Mouse (Mus musculus): Measurements from ENCODE around the gene Aftph. TPM values are rescaled to one million over a fixed set of nuclear protein-coding genes. Genes with fewer than 3 reads are reported as not detected.

Aftph gene
- polyA plus RNA-seq, 1 experiment from 2014 or later = 33.2 TPM

DNA sequence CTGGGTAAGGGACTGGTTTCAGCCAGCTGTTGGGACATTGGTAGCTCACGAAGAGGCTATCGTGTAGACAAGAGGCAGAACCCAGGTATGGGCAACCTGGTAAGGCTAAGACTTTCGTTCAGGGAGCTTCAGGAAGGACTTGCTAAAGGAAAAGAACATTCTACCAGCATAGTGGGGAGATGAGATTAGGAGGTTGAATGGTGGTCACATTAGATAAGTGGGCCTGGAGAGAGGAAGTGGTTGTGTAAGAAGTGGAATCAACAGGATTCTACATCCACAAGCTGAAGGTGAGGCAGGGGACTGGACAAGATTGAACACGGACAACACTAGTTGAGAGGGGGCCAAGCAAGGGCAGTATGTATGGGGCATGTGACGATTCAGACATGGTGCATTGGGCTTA, 59.7 kb downstream of the Aftph start:
- Histone ChIP-seq H3K4me2 (ENCODE audit: low read depth, low read length, severe bottlenecking) (no peak overlapping the region), H3K4me1 (replicated peaks; ENCODE audit: control insufficient read depth, insufficient read depth, low read length) (no peaks in the 10 kb centered on the region), H3K27me3 (ENCODE audit: control insufficient read depth, insufficient read depth, low read length) (no peaks in the 10 kb centered on the region), H3K9me3 (ENCODE audit: control insufficient read depth, low read length) (no peaks in the 10 kb centered on the region), H3K9ac (ENCODE audit: low read length) (no peak overlapping the region), H3K36me3 (ENCODE audit: control insufficient read depth, insufficient read depth, low read length) (peaks cover 4% of the 10 kb centered on the region; the same call in 1 of the 2 replicates), H3K4me3 (ENCODE audit: low read depth, low read length) (no peak overlapping the region), H3K27ac (ENCODE audit: low read depth, low read length) (no peak overlapping the region)
- WGBS = 91% methylated on average over 5 of the region's 5 CpGs
- DNase-seq (ENCODE audit: low spot score) (no peak), ATAC-seq (replicated peaks; ENCODE audit: low FRiP score) (no peak)

DNA sequence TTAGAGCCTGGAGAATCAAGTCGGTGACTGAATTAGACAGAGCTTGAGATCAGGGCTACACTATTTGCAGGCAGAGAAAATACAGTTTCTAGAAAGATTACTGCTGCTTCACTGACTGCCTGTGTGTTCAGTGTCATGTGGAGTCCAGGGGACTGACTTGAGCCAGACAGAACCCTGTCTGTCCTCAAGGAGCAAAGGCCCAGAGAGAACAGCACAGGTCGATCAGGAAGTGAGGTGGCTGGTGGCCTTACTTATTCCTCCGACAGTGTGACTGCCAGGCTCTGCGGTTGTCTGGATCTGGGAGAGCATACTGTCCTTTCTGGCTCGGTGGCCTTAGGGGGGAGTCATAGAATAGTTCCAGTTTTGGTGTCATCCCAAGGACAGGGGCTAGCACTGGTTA, 60.6 kb downstream of the Aftph start:
- Histone ChIP-seq H3K27me3 (ENCODE audit: control insufficient read depth, insufficient read depth, low read length) (no peaks in the 10 kb centered on the region), H3K4me2 (ENCODE audit: low read depth, low read length, severe bottlenecking) (no peak overlapping the region), H3K27ac (ENCODE audit: low read depth, low read length) (no peak overlapping the region), H3K4me1 (replicated peaks; ENCODE audit: control insufficient read depth, insufficient read depth, low read length) (no peaks in the 10 kb centered on the region), H3K36me3 (ENCODE audit: control insufficient read depth, insufficient read depth, low read length) (peaks cover 4% of the 10 kb centered on the region; the same call in 1 of the 2 replicates), H3K9me3 (ENCODE audit: control insufficient read depth, low read length) (no peaks in the 10 kb centered on the region), H3K4me3 (ENCODE audit: low read depth, low read length) (no peak overlapping the region), H3K9ac (ENCODE audit: low read length) (no peak overlapping the region)
- DNase-seq (ENCODE audit: low spot score) (no peak), ATAC-seq (replicated peaks; ENCODE audit: low FRiP score) (no peak)
- WGBS = 85% methylated on average over 5 of the region's 5 CpGs

DNA sequence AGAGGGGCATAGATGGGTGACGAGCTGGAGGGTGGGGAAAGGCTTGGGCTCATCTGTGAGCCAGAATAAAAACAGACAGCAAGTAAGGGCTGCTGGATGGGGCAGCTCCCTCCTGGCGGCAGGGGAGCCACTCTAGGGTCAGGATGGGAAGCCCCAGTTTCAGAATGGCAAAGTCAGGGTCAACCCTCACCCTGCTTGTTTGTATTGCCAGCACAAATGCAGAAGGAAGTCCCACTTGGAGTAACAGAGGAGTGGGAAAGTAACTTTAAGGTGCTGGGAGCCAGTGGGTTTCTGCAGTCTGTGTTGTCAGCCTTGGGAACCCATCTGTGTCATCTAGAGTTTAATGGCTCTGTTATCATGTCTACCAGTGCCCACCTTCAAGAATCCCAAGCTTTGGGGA, 62.0 kb downstream of the Aftph start:
- Histone ChIP-seq H3K27ac (ENCODE audit: low read depth, low read length) (no peak overlapping the region), H3K4me2 (ENCODE audit: low read depth, low read length, severe bottlenecking) (no peak overlapping the region), H3K27me3 (ENCODE audit: control insufficient read depth, insufficient read depth, low read length) (no peaks in the 10 kb centered on the region), H3K36me3 (ENCODE audit: control insufficient read depth, insufficient read depth, low read length) (peaks cover under 1% of the 10 kb centered on the region; the same call in 1 of the 2 replicates), H3K9ac (ENCODE audit: low read length) (no peak overlapping the region), H3K4me1 (replicated peaks; ENCODE audit: control insufficient read depth, insufficient read depth, low read length) (no peaks in the 10 kb centered on the region), H3K4me3 (ENCODE audit: low read depth, low read length) (no peak overlapping the region), H3K9me3 (ENCODE audit: control insufficient read depth, low read length) (no peaks in the 10 kb centered on the region)
- DNase-seq (ENCODE audit: low spot score) (no peak), ATAC-seq (replicated peaks; ENCODE audit: low FRiP score) (no peak)
- 72% methylated on average over 2 of the region's 2 CpGs for WGBS

DNA sequence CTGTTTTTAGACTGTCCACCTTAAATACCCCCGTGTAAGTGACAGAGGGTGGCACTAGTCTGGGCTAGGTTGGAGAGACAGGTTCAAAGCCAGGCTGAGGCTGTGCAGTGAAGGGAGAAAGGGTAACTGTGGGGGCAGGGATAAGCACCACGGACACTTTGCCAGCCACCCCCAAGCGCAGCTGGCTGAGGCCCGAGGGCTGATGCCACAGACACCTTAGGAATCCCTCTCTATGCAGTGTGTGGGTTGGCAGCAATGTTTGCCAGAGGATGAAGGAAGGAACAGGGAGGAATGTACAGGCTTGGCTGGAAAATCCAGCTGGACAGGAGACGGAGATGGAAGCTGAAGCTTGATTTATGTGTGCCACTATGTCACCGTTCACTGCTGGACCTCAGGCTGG, 68.9 kb downstream of the Aftph start:
- Histone ChIP-seq H3K4me1 (replicated peaks; ENCODE audit: control insufficient read depth, insufficient read depth, low read length) (0 out of 2 replicates have a peak, but pooled peaks cover 2% of the 10 kb centered on the region), H3K27me3 (ENCODE audit: control insufficient read depth, insufficient read depth, low read length) (no peaks in the 10 kb centered on the region), H3K4me3 (ENCODE audit: low read depth, low read length) (no peak overlapping the region), H3K27ac (ENCODE audit: low read depth, low read length) (no peak overlapping the region), H3K36me3 (ENCODE audit: control insufficient read depth, insufficient read depth, low read length) (no peaks in the 10 kb centered on the region), H3K9ac (ENCODE audit: low read length) (no peak overlapping the region), H3K9me3 (ENCODE audit: control insufficient read depth, low read length) (no peaks in the 10 kb centered on the region), H3K4me2 (ENCODE audit: low read depth, low read length, severe bottlenecking) (no peak overlapping the region)
- 82% methylated on average over 6 of the region's 6 CpGs for WGBS
- ATAC-seq (replicated peaks; ENCODE audit: low FRiP score) (no peak), DNase-seq (ENCODE audit: low spot score) (no peak)

DNA sequence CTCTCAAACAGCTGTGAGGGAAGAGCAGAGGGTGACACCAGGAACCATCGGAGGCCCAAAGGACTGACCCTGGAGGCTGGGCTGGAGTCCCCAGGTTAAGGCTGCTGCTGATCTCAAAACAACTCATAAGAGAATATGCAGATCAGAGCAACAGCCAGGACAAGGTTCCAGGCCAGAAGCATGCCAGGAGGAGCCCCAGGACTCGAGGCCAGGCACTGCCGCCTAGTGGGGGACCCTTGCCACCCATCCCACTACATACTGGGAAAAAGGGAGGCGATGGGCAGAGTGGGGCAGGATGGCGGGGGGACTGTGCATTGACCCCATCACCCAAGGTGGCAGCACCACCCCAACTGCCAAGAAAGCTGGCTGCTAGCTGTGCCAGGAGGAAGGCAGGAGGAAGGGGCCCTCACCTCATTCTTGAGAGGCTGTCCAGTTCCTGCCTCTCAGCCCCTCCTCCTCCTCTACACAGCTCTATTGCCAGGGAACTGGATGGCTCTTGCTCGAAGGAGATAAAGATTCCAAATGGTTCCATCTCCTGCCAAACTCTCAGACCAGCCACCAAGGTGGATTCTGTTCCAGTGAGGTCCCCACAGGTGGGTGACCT, 69.5 kb downstream of the Aftph start:
- WGBS = 59% methylated on average over 6 of the region's 6 CpGs
- H3K9ac ChIP-seq (ENCODE audit: low read length) = no peak overlapping the region
- no peak for ATAC-seq (replicated peaks; ENCODE audit: low FRiP score)

DNA sequence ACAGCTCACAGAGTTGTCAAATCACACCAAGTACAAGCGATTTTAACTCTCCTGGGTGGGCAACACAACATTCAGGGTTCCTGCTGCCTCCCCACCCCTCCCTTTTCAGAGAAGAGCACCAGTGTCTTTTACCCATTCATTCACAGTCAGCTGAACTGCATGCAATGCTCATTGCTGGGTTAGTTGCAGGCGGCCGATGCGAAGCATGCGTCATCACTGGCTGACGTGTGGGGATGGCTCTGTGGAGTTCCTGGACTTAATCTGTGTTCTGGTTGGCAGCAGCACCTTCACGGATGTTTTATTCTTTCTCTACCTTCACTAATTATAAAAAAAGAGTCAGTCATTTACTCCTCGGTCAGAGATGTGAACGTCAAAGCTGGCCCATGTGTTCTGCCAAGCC, 76.5 kb downstream of the Aftph start:
- no peaks in the 10 kb centered on the region for H3K36me3 ChIP-seq (ENCODE audit: control insufficient read depth, insufficient read depth, low read length)
- H3K27me3 ChIP-seq (ENCODE audit: control insufficient read depth, insufficient read depth, low read length) = no peaks in the 10 kb centered on the region
- no peak for ATAC-seq (replicated peaks; ENCODE audit: low FRiP score)
- no peak overlapping the region for H3K4me2 ChIP-seq (ENCODE audit: low read depth, low read length, severe bottlenecking)
- no peak overlapping the region for H3K27ac ChIP-seq (ENCODE audit: low read depth, low read length)
- no peak overlapping the region for H3K4me3 ChIP-seq (ENCODE audit: low read depth, low read length)
- no peaks in the 10 kb centered on the region for H3K9me3 ChIP-seq (ENCODE audit: control insufficient read depth, low read length)
- 51% methylated on average over 9 of the region's 9 CpGs for WGBS
- H3K4me1 ChIP-seq (replicated peaks; ENCODE audit: control insufficient read depth, insufficient read depth, low read length) = peaks cover 13% of the 10 kb centered on the region; the same call in 1 of the 2 replicates
- H3K9ac ChIP-seq (ENCODE audit: low read length) = no peak overlapping the region
- DNase-seq (ENCODE audit: low spot score) = no peak

More for the DNA sequence above, 69.5 kb downstream of the Aftph start:
- H3K36me3 ChIP-seq (ENCODE audit: control insufficient read depth, insufficient read depth, low read length) = no peaks in the 10 kb centered on the region
- 0 out of 2 replicates have a peak, but pooled peaks cover 2% of the 10 kb centered on the region for H3K4me1 ChIP-seq (replicated peaks; ENCODE audit: control insufficient read depth, insufficient read depth, low read length)
- no peak overlapping the region for H3K4me2 ChIP-seq (ENCODE audit: low read depth, low read length, severe bottlenecking)
- DNase-seq (ENCODE audit: low spot score) = no peak
- no peaks in the 10 kb centered on the region for H3K27me3 ChIP-seq (ENCODE audit: control insufficient read depth, insufficient read depth, low read length)
- H3K4me3 ChIP-seq (ENCODE audit: low read depth, low read length) = no peak overlapping the region
- H3K9me3 ChIP-seq (ENCODE audit: control insufficient read depth, low read length) = no peaks in the 10 kb centered on the region
- H3K27ac ChIP-seq (ENCODE audit: low read depth, low read length) = no peak overlapping the region

DNA sequence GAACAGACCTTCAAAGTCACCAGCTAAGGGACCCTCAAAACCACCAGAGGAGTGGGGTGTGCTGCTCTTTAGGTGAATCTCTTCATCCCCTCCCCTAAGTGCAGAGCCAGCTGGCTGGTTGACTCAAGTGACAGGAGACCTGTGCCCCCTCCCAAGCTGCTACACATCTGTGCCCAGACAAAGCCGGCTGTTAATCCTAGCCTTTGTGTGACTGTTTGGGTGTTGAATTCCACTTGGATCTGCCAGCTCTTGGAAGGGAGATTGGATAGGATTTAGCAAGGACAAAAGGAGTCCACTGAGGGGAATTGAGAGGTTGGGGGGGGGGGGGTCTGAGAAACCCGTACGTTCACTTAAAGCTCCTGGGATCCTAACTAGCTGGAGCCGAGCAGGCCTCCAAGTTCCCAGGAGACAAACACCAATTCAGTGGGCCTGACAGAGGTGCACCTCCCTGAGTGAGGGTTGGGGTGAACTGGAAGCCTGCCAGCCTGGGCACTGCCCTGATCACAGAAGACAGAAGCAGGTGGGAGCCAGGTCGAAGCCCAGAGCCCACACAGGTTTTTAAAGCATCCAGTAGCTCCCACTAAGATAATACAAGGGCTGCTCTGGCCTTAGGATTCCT, 77.7 kb downstream of the Aftph start:
- peak overlapping the region; percentile 8 for H3K27ac ChIP-seq (ENCODE audit: low read depth, low read length)
- H3K4me3 ChIP-seq (ENCODE audit: low read depth, low read length) = no peak overlapping the region
- DNase-seq (ENCODE audit: low spot score) = peak; percentile 65
- H3K4me1 ChIP-seq (replicated peaks; ENCODE audit: control insufficient read depth, insufficient read depth, low read length) = peaks cover 11% of the 10 kb centered on the region; the same call in 1 of the 2 replicates
- H3K9me3 ChIP-seq (ENCODE audit: control insufficient read depth, low read length) = no peaks in the 10 kb centered on the region
- H3K36me3 ChIP-seq (ENCODE audit: control insufficient read depth, insufficient read depth, low read length) = no peaks in the 10 kb centered on the region
- WGBS = 5% methylated on average over 5 of the region's 5 CpGs
- no peaks in the 10 kb centered on the region for H3K27me3 ChIP-seq (ENCODE audit: control insufficient read depth, insufficient read depth, low read length)
- peak; percentile 77 for ATAC-seq (replicated peaks; ENCODE audit: low FRiP score)
- no peak overlapping the region for H3K4me2 ChIP-seq (ENCODE audit: low read depth, low read length, severe bottlenecking)
- H3K9ac ChIP-seq (ENCODE audit: low read length) = no peak overlapping the region

DNA sequence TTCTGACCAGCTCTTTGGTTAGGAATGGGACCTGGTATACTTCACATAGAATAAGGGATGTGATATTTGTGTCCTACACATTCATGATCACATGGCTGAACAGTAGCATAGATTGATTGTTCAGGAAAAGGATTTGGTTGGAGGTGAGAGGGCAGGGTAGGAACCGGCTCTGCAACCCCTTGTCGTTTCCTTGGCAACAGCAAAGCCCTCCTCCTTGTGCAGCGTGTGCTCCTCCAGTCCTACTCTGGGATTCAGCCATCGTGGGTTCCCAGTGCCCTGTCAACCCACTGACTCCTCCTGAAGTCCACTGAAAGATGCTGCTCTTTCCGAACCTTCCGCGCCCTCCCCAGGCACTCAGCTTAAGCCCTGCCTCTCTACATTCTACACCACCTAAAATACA, 78.6 kb downstream of the Aftph start:
- H3K27ac ChIP-seq (ENCODE audit: low read depth, low read length) = no peak overlapping the region

DNA sequence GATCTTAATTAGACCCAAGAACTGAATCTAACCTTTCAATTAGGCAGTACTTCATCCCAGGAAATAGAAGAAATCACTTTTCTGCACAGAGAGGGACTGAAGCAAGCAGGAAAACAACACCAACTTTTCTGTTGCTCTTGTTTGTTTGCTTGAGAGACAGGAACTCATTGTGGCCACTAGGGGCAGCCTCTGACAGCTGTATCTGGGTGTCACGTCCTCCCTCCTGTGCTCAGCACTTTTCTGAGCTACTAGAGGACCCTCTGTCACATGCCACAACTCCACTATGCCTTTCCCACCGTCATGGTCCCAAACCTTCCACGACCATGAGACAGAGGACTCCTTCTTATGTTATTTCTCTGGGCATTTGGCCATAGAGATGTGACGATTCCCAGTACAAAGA, 79.7 kb downstream of the Aftph start:
- no peaks in the 10 kb centered on the region for H3K27me3 ChIP-seq (ENCODE audit: control insufficient read depth, insufficient read depth, low read length)
- H3K4me2 ChIP-seq (ENCODE audit: low read depth, low read length, severe bottlenecking) = no peak overlapping the region
- H3K4me3 ChIP-seq (ENCODE audit: low read depth, low read length) = no peak overlapping the region
- 35% methylated on average over 4 of the region's 4 CpGs for whole genome bisulfite sequencing
- peaks cover 17% of the 10 kb centered on the region; the same call in 1 of the 2 replicates for H3K4me1 ChIP-seq (replicated peaks; ENCODE audit: control insufficient read depth, insufficient read depth, low read length)
- H3K27ac ChIP-seq (ENCODE audit: low read depth, low read length) = no peak overlapping the region
- H3K9me3 ChIP-seq (ENCODE audit: control insufficient read depth, low read length) = no peaks in the 10 kb centered on the region
- H3K9ac ChIP-seq (ENCODE audit: low read length) = no peak overlapping the region
- no peaks in the 10 kb centered on the region for H3K36me3 ChIP-seq (ENCODE audit: control insufficient read depth, insufficient read depth, low read length)
- ATAC-seq (replicated peaks; ENCODE audit: low FRiP score) (no peak), DNase-seq (ENCODE audit: low spot score) (no peak)

More for the DNA sequence above, 78.6 kb downstream of the Aftph start:
- no peak overlapping the region for H3K9ac ChIP-seq (ENCODE audit: low read length)
- H3K9me3 ChIP-seq (ENCODE audit: control insufficient read depth, low read length) = no peaks in the 10 kb centered on the region
- no peak overlapping the region for H3K4me3 ChIP-seq (ENCODE audit: low read depth, low read length)
- WGBS = 44% methylated on average over 7 of the region's 7 CpGs
- H3K27me3 ChIP-seq (ENCODE audit: control insufficient read depth, insufficient read depth, low read length) = no peaks in the 10 kb centered on the region
- no peak for DNase-seq (ENCODE audit: low spot score)
- H3K4me1 ChIP-seq (replicated peaks; ENCODE audit: control insufficient read depth, insufficient read depth, low read length) = peaks cover 11% of the 10 kb centered on the region; the same call in 1 of the 2 replicates
- no peak overlapping the region for H3K4me2 ChIP-seq (ENCODE audit: low read depth, low read length, severe bottlenecking)
- no peak for ATAC-seq (replicated peaks; ENCODE audit: low FRiP score)
- no peaks in the 10 kb centered on the region for H3K36me3 ChIP-seq (ENCODE audit: control insufficient read depth, insufficient read depth, low read length)
